Mouse (Mus musculus): ENCODE data around the gene Rpl6. TPM values are rescaled to one million over a fixed set of nuclear protein-coding genes. Genes with fewer than 3 reads are reported as not detected.

The Rpl6 gene
- 1,377 and 1,391 TPM in 2 replicates for total RNA-seq (2017)

- ATAC-seq (replicated peaks in 1 of 2; ENCODE audit: insufficient read depth in 1 of 2, low FRiP score in 2 of 2, low TSS enrichment in 1 of 2, low read depth in 1 of 2, poor library complexity in 2 of 2, severe bottlenecking in 2 of 2), result peak; percentile 87 to 96
Measured at GRCm38 (mm10) chr5:121204132-121205089, at the start of gene Rpl6. Gene Rpl6 (plus strand): TSS chr5:121204481.

- ATAC-seq (replicated peaks in 1 of 2; ENCODE audit: insufficient read depth in 1 of 2, low FRiP score in 2 of 2, low TSS enrichment in 1 of 2, low read depth in 1 of 2, poor library complexity in 2 of 2, severe bottlenecking in 2 of 2), result no peak
Measured at GRCm38 (mm10) chr5:121156121-121156520, 48.2 kb upstream of the Rpl6 start.

- no peak for ATAC-seq (replicated peaks in 1 of 2; ENCODE audit: insufficient read depth in 1 of 2, low FRiP score in 2 of 2, low TSS enrichment in 1 of 2, low read depth in 1 of 2, poor library complexity in 2 of 2, severe bottlenecking in 2 of 2)
Measured at GRCm38 (mm10) chr5:121157017-121157416, 47.3 kb upstream of the Rpl6 start.

- ATAC-seq (replicated peaks in 1 of 2; ENCODE audit: insufficient read depth in 1 of 2, low FRiP score in 2 of 2, low TSS enrichment in 1 of 2, low read depth in 1 of 2, poor library complexity in 2 of 2, severe bottlenecking in 2 of 2), result no peak
Measured at GRCm38 (mm10) chr5:121157489-121157888, 46.8 kb upstream of the Rpl6 start.

GRCm38 (mm10) chr5:121158966-121159365, 45.3 kb upstream of the Rpl6 start:
- ATAC-seq (replicated peaks in 1 of 2; ENCODE audit: insufficient read depth in 1 of 2, low FRiP score in 2 of 2, low TSS enrichment in 1 of 2, low read depth in 1 of 2, poor library complexity in 2 of 2, severe bottlenecking in 2 of 2), result no peak

DNA sequence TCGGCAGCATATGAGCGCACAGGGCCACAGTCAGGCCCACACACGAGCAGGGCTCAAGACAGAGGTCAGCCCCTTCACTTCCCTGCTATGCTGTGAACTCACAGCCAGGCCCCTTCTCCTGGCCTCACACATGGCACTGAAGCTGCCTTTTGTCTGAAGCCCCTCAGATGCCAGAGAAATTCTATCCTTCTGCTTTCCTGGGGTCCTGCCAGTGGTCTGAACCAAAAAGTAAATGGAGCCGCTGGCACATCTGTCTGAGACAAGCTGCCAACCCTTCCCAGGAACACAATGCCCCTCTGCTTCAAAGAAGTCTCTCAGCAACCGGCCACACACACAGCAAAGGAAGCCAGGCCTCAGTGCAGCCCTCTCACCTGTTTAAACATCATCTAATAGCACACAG, 42.0 kb upstream of the Rpl6 start:
- ATAC-seq (replicated peaks in 1 of 2; ENCODE audit: insufficient read depth in 1 of 2, low FRiP score in 2 of 2, low TSS enrichment in 1 of 2, low read depth in 1 of 2, poor library complexity in 2 of 2, severe bottlenecking in 2 of 2), result no peak

- ATAC-seq (replicated peaks in 1 of 2; ENCODE audit: insufficient read depth in 1 of 2, low FRiP score in 2 of 2, low TSS enrichment in 1 of 2, low read depth in 1 of 2, poor library complexity in 2 of 2, severe bottlenecking in 2 of 2), result no peak
Measured at GRCm38 (mm10) chr5:121162923-121163322, 41.4 kb upstream of the Rpl6 start.

- no peak for ATAC-seq (replicated peaks in 1 of 2; ENCODE audit: insufficient read depth in 1 of 2, low FRiP score in 2 of 2, low TSS enrichment in 1 of 2, low read depth in 1 of 2, poor library complexity in 2 of 2, severe bottlenecking in 2 of 2)
Measured at GRCm38 (mm10) chr5:121166884-121167283, 37.4 kb upstream of the Rpl6 start.

DNA sequence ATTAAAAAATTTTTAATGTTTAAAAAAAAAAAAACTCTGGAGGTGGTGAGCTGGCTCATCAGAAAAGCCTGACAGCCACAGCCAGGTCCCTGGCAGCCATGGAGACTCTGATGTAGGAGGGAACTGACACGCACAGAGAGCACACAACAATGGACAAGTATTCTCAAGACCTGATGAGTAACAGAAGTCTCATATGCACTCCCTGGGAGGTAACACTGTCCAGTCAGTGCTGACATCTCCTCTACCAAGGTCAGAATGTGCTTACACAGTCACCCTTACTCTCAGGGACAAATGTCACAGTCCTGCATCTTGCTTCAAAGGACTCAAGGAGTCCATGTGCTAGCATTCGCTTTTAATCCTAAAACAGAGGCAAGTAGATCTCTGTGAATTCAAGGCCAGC, 34.7 kb upstream of the Rpl6 start:
- no peak for ATAC-seq (replicated peaks in 1 of 2; ENCODE audit: insufficient read depth in 1 of 2, low FRiP score in 2 of 2, low TSS enrichment in 1 of 2, low read depth in 1 of 2, poor library complexity in 2 of 2, severe bottlenecking in 2 of 2)

GRCm38 (mm10) chr5:121172835-121173234, 31.4 kb upstream of the Rpl6 start:
- 0 out of 4 replicates have a peak, but pooled peaks of 1 of the 2 experiments have one; percentile 32 for ATAC-seq (replicated peaks in 1 of 2; ENCODE audit: insufficient read depth in 1 of 2, low FRiP score in 2 of 2, low TSS enrichment in 1 of 2, low read depth in 1 of 2, poor library complexity in 2 of 2, severe bottlenecking in 2 of 2)

- ATAC-seq (replicated peaks in 1 of 2; ENCODE audit: insufficient read depth in 1 of 2, low FRiP score in 2 of 2, low TSS enrichment in 1 of 2, low read depth in 1 of 2, poor library complexity in 2 of 2, severe bottlenecking in 2 of 2), result no peak
Measured at GRCm38 (mm10) chr5:121179077-121179857, 25.0 kb upstream of the Rpl6 start.

GRCm38 (mm10) chr5:121183269-121183668, 21.0 kb upstream of the Rpl6 start:
- ATAC-seq (replicated peaks in 1 of 2; ENCODE audit: insufficient read depth in 1 of 2, low FRiP score in 2 of 2, low TSS enrichment in 1 of 2, low read depth in 1 of 2, poor library complexity in 2 of 2, severe bottlenecking in 2 of 2), result no peak

GRCm38 (mm10) chr5:121184375-121184774, 19.9 kb upstream of the Rpl6 start:
- ATAC-seq (replicated peaks in 1 of 2; ENCODE audit: insufficient read depth in 1 of 2, low FRiP score in 2 of 2, low TSS enrichment in 1 of 2, low read depth in 1 of 2, poor library complexity in 2 of 2, severe bottlenecking in 2 of 2), result no peak

DNA sequence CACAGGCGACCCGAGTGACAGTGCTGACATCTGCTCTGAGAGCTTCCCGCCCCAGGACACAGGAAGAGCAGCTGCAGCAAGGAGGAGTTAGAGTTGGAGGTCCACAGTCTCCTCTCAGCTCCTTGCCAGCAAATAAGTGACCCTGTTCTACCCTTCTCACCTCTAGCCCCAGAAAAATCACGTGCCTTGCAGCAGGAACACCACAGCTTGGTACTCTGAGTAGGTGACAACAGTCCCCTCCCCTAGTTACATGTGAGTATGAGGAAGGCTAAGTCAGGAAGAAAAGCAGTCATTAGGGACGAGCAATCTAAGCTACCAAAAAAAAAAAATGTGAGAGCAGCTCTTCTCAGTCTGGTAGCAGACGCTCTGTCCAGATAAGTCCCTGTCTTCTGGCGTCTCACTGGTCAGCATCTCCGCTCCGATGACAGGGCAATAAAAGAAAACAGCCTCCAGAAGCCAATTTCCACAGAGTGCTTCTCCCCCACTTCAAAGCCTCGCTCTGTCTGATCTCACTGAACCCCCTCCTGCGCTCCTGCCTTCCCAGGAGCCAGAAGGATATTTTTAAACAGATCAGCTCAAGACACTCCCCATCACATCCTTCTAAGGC, 19.2 kb upstream of the Rpl6 start:
- ATAC-seq (replicated peaks in 1 of 2; ENCODE audit: insufficient read depth in 1 of 2, low FRiP score in 2 of 2, low TSS enrichment in 1 of 2, low read depth in 1 of 2, poor library complexity in 2 of 2, severe bottlenecking in 2 of 2), result no peak

DNA sequence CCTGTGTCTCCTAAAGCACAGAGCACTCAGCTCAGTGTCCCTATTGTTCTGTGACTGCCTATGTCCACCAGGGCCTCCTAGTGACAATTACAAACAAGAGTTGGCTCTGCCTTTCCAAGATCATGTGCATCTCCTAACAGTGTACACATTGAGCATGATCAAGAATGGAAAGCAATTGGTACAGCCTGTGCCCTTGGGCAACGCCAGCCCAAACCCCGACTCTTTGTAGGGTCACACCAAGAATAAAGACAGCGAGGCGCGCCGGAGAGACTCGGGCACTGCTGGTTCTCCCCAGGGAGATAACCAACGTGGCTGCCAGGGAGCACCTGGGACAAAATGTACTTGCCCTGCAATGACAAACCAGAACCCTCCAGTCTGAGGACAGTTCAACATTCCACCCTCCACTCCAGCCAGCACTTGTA, 16.7 kb upstream of the Rpl6 start:
- ATAC-seq (replicated peaks in 1 of 2; ENCODE audit: insufficient read depth in 1 of 2, low FRiP score in 2 of 2, low TSS enrichment in 1 of 2, low read depth in 1 of 2, poor library complexity in 2 of 2, severe bottlenecking in 2 of 2), result no peak

- ATAC-seq (replicated peaks in 1 of 2; ENCODE audit: insufficient read depth in 1 of 2, low FRiP score in 2 of 2, low TSS enrichment in 1 of 2, low read depth in 1 of 2, poor library complexity in 2 of 2, severe bottlenecking in 2 of 2), result no peak
Measured at GRCm38 (mm10) chr5:121188265-121188664, 16.0 kb upstream of the Rpl6 start.

GRCm38 (mm10) chr5:121189182-121189581, 15.1 kb upstream of the Rpl6 start:
- ATAC-seq (replicated peaks in 1 of 2; ENCODE audit: insufficient read depth in 1 of 2, low FRiP score in 2 of 2, low TSS enrichment in 1 of 2, low read depth in 1 of 2, poor library complexity in 2 of 2, severe bottlenecking in 2 of 2), result no peak

Measured in hematopoietic stem cell, adult 5-6 weeks (primary cell).